Mouse (Mus musculus) kidney, adult 2 months (tissue): ENCODE measurements around the gene Cfi.

Experiments used
- CTCF ChIP-seq: fragments of 200-500 bp; conservative IDR thresholded peaks from 2 replicates; pipeline ENCODE4 v1.5.1; 2011; ENCODE audit warnings: low read depth, mild to moderate bottlenecking, control low read depth, low read length, moderate library complexity, mixed read lengths; ENCODE audit not compliant: insufficient read depth, insufficient read length
- POLR2A ChIP-seq: fragments of 200-500 bp; IDR thresholded peaks from one replicate; pipeline ENCODE4 v1.6.1; 2011; ENCODE audit warnings: low read depth, low read length, control low read depth

GRCm38 (mm10) chr3:129831035-129831568 is 4.6 kb upstream of the Cfi start, which contains the start of gene Gar1:
- no peak for TF ChIP-seq CTCF
- no peak for TF ChIP-seq POLR2A
